Mouse (Mus musculus) frontal cortex, adult 2 months (tissue): ENCODE results near the gene Stxbp6. TPM values are rescaled to one million over a fixed set of nuclear protein-coding genes. Genes with fewer than 3 reads are reported as not detected.

Source experiments
- DNase-seq, 2 experiments: peaks; one replicate each; pipeline ENCODE4 v3.0.0; 2022; ENCODE audit warnings: low spot score in 1 of 2; ENCODE audit errors: extremely low spot score in 1 of 2
- polyA plus RNA-seq: library from polyadenylated mRNA; depleted of rRNA; stranded (reverse); fragments of >200 nt; gene quantifications from 2 replicates; pipeline ENCODE4 v1.2.3, GENCODE M21; 2012

Stxbp6 gene
- polyA plus RNA-seq, 1 experiment: 76.4 TPM

GRCm38 (mm10) chr12:44839594-44840373 is 234.7 kb downstream of the Stxbp6 start:
- DNase-seq: no peak

GRCm38 (mm10) chr12:44835879-44836467 is 238.5 kb downstream of the Stxbp6 start:
- DNase-seq: no peak

GRCm38 (mm10) chr12:44811895-44812294 is 262.6 kb downstream of the Stxbp6 start:
- DNase-seq: no peak

GRCm38 (mm10) chr12:44804213-44804612 is 270.3 kb downstream of the Stxbp6 start:
- DNase-seq: peak; percentile 21 to 51
